Mouse (Mus musculus): ENCODE measurements around the gene Cntn5.
A peak's percentile ranks its signal among the peaks of the same experiment; 100 is the strongest.

Cntn5 gene

GRCm38 (mm10) chr9:9886210-9886609 is 1018.4 kb downstream of the Cntn5 start:
- DNase-seq, result peak; percentile 10

DNA sequence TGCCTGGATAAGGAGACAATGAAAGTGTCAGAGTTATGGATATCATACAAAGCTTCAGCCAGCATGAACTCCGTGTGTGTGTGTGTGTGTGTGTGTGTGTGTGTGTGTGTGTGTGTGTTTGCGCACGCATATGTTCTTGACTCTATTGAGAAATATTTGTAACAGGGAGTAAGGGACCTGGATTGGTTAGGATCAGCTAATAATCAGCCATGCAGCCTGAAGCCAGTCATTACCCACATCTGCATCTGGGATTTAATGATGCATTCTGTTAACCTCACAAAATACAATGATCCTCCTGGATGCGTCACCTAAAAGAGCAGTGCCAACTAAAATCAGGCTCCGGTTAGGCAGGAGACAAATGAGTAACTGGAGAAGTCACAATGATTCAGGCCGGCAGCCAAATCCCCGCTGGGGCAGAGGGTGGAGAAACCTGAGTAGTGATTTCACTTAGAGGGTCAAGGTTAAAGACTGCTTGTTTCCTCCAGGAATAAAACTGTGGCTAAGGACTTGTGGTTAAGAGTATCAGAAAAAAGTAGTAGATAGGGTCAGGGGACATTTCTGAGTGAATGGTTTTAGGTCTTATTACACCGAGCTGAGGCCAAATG is 1021.7 kb downstream of the Cntn5 start:
- peak; percentile 72 for DNase-seq

- no peak for DNase-seq
These were observed 1032.2 kb downstream of the Cntn5 start for GRCm38 (mm10) chr9:9872112-9873035.

GRCm38 (mm10) chr9:9860631-9861030 is 1043.9 kb downstream of the Cntn5 start:
- DNase-seq, result no peak

DNA sequence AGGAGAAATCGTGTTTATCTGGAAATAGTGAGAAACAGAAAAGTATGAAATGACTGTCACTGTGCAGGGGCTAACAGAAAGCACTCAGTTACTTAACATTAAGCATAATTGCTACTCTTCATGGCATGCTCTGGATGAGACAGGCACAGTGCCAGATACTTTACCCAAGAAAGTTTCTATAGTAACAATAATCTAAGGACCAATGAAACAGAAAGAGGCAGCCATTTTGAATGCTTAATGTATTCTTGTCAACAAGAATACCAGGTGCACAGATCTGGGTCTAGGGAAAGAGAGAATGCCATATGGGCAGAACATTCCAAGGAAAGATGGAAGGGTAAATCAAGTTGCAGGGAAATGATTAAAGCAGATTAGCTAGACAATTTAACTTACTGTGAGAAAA is 1045.3 kb downstream of the Cntn5 start:
- no peak for DNase-seq

GRCm38 (mm10) chr9:9854791-9855190 is 1049.8 kb downstream of the Cntn5 start:
- DNase-seq, result no peak

DNA sequence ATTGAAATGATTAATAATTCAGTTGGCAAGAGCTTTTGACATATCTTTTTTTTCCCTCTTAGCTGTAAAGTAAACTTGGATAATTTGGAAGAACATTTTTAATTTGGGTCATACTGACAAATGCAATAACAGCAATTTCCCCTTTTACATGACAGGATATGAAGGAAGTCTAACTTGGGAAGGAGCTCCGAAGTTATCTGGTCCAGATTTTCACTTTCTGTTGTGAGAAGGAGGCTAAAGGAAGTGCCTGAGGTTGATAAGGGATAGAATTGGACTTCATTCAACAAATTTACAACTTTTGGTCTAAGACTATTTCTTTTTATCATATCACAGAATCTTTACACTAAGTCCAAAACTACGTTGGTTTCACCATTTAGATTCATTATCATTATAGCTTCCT is 1074.3 kb downstream of the Cntn5 start:
- no peak for DNase-seq

- DNase-seq, result no peak
These were observed 1084.6 kb downstream of the Cntn5 start for GRCm38 (mm10) chr9:9819963-9820362.

DNA sequence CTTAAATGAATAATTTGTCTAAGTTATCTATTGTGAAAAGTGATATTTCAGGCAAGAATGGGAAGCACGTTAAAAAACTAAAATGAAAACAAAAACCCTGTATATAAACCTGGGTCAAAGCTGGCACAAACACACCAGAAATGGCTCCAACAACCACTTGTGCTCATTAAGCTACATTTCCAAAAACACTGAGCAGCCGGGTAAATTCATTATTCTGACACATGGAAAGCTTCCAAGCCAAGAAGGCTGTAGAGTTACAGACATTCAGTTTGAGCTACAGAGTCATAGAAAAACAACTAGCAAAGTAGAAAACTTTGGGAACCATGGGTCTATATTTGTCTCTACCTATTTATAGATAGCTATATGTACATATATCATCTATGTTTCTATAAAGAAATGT is 1087.1 kb downstream of the Cntn5 start:
- DNase-seq, result no peak

DNA sequence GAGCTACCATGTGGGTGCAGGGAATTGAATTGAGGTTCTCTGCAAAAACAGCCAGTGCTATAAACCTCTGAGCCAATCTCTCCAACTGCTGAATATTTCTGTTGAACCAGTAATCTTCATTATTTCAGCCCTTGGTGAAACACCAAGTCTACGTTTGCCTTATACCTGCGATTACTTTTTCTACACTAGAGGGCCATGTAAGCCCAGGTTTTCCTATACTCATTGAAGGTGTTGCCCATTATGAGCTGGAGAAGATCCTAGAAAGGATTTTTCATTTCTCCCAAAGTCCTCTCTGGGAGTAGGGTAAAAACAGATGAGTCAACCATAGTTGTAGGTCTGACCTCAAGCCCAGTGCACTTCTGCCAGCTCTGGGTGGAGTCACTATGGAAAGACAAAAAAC is 1105.0 kb downstream of the Cntn5 start:
- no peak for DNase-seq

GRCm38 (mm10) chr9:9783680-9784079 is 1120.9 kb downstream of the Cntn5 start:
- DNase-seq, result no peak

DNA sequence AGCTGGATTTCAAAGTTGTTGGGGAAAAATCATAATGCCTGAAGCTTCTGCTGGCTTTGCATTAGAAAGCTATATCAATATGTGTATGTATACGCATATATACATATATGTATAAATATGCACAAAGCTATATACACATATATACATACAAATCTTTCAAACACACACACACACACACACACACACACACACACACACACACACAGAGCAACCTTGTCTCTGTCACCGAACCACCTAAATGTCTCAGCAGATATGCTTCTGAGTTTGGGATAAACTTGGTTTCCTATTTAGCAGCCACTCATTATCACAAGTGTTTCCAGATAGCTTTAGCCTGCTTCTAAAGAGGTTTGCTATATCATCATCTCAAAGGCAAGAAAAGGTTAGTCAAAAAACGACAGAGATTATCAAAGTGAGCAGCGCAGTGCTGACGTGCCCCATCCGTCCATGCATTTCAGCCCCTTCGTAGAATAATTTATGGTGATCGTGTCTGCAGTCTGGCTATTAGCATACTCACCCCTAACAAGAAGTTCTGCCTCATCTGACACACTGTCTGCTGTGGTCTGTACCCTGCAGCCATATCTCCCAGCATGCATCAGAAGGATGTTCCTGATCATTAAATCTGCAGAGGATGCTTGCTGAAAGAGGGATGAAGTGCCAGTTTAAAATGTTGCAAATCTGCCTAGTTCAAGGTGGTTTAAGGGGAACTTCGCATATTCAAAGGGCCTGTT is 1123.3 kb downstream of the Cntn5 start:
- no peak for DNase-seq

- no peak for DNase-seq
These were observed 1124.9 kb downstream of the Cntn5 start for GRCm38 (mm10) chr9:9779646-9780045.

- no peak for DNase-seq
These were observed 1133.8 kb downstream of the Cntn5 start for GRCm38 (mm10) chr9:9770777-9771176.

- no peak for DNase-seq
These were observed 1134.9 kb downstream of the Cntn5 start for GRCm38 (mm10) chr9:9769659-9770058.

DNA sequence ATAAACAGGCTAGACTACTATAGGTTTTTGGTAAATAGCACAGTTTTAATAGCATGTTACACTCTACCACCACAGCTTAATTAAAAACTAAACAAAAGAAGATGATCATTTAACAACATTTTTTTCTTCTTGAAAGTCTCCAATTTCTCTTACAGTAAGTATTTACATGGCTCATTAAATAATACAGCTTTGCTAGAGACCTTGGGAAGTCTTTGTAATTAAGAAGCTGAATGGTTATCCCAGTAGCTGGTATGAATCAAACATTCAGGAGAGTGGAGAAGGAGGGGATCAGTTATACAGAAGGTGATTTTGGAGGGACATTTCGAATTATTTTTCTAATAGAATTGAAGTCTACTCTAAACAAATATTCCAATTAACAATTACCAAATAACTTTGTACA is 1186.4 kb downstream of the Cntn5 start:
- no peak for DNase-seq

DNA sequence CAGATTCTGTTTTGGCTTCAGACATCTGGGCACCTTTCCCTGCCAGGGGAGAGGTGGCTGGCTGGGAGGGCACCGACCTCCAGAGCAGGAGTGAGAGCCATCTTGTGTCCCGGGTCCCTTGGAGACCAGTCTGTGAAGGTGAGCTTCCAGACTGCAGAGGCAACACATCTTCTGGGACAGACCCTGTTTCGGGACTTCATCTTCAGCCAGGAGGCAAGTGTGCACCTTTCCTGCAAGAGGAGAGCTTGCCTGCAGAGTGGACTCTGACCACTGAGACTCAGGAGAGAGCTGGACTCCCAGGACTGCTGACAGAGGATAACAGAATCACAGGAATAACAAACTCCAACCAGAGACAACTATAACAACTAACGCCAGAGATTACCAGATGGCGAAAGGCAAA is 1195.9 kb downstream of the Cntn5 start:
- DNase-seq, result peak; percentile 51

DNA sequence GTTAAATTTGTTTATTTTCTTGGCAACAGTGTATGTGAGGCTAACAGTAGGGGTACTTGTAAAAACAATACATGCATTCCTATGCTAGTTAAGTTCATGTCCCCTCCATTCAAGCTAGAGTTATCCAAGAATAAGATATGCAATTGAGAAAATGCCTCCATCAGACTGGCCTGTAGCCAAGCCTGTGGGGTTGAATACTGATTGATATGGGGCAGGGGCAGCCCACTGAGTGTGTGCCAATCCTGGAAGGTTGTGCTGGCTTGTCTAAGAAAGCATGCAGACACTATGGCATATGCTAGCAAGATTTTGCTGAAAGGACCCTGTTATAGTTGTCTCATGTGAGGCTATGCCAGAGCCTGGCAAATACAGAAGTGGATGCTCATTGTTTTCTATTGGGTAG is 1196.8 kb downstream of the Cntn5 start:
- no peak for DNase-seq

GRCm38 (mm10) chr9:9705180-9705579 is 1199.4 kb downstream of the Cntn5 start:
- no peak for DNase-seq

GRCm38 (mm10) chr9:9696636-9697035 is 1207.9 kb downstream of the Cntn5 start:
- DNase-seq, result no peak

DNA sequence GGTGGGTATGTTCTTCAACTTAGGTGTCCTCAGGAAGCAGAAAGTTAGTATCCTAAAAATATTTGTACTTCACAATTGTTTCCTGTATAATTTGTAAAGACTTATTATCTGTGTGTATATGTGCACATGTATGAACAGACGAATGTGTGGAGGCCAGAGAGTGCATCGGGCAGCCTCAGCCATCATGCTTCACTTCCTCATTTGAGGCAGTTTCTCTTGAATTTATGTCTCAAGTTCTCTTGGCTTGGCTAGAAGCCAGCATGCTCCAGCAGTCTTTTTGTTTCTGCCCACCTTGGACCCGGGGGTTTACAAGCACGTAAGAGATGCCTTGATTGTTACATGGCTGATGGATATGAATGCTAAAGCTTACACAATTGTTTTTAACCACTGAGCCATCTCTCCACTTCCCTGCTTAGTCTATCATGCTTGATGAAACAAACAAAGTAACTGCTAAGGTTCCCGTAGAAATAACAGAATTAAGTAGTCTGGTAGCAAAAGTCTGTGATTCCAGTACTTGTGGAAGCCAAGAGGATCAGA is 1222.2 kb downstream of the Cntn5 start:
- DNase-seq, result no peak

DNA sequence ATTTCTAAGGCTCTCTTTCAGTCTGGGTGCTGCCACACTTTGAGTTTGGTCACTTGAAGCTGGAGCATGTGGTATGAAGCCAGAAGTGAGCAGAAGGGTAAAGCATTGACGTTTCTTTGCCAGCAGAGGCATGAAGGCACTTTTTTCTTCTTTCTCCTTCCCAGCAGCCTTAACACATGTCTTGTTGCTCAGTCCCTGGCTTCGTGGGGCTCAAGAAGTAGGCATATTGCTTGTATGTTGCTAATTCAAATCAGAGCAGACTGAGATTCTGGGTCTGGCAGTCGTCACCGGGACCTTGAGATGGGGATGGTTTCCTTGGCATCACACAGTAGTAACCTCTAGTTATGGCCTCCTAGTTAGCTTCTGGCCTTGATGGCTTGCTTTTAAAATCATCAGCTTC is 1228.5 kb downstream of the Cntn5 start:
- DNase-seq, result no peak

DNA sequence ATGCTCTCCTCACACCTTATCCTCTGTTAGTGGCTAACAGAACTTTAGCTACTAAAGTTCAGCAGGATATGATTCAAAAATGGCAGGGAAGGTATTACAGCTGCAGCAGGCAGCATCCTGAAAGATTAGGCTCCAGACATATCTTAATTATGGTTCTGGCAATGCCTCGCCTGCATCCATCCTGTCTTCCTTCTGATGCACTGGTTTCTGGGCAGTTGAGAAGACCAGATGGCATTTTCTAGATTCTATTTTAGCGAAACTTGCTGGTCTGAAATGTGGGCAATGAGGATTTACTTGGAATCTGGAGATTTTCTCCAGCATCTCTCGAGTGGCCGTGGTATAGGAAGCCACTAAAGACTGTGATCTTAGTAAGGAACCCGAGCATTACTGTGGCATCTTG is 1230.0 kb downstream of the Cntn5 start:
- DNase-seq, result no peak
